Mouse (Mus musculus) ovary, adult 18-20 months (tissue): ENCODE results near the gene Tcerg1l.

Experiments used
- DNase-seq: peaks from one replicate; pipeline ENCODE4 v3.0.0; 2022; ENCODE audit warnings: low spot score, mixed read lengths

Tcerg1l gene

GRCm38 (mm10) chr7:138217556-138218098 is 179.9 kb downstream of the Tcerg1l start:
- DNase-seq: no peak

DNA sequence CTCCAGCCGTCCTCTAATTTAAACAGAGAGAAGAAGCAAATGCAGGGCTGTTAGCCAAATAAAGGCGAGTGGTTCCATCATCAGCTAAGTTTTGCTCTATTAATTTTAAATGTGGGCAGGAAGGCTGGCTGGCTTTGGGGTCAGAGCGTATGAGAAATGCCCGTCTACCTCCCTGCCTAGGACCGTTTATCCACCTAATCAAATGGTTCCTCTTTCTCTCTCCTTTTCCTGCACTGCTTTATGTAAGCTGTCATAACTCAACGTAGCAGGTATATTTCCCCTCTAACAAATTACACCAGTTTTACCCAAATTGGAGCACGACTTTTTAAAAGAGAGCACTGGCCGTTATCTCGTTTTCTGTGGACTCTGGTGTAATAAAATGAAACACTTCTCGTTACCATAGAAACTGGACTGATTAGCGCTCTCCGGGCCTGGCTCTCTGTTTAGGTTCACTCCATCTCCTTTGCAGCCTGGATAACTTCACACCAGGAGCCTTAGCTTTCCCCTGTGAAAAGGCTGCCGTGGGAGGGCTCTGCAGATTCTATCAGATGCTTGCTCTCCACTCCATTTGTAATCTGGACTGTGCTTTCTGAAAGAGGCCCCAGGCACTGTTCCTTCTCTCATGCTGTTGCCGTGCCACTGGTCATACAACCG is 182.2 kb downstream of the Tcerg1l start:
- no peak for DNase-seq

GRCm38 (mm10) chr7:138214710-138215109 is 182.8 kb downstream of the Tcerg1l start:
- DNase-seq: no peak

- DNase-seq: no peak
Observed at GRCm38 (mm10) chr7:138209769-138210168, 187.8 kb downstream of the Tcerg1l start.

- no peak for DNase-seq
Observed at GRCm38 (mm10) chr7:138205124-138205523, 192.4 kb downstream of the Tcerg1l start.

DNA sequence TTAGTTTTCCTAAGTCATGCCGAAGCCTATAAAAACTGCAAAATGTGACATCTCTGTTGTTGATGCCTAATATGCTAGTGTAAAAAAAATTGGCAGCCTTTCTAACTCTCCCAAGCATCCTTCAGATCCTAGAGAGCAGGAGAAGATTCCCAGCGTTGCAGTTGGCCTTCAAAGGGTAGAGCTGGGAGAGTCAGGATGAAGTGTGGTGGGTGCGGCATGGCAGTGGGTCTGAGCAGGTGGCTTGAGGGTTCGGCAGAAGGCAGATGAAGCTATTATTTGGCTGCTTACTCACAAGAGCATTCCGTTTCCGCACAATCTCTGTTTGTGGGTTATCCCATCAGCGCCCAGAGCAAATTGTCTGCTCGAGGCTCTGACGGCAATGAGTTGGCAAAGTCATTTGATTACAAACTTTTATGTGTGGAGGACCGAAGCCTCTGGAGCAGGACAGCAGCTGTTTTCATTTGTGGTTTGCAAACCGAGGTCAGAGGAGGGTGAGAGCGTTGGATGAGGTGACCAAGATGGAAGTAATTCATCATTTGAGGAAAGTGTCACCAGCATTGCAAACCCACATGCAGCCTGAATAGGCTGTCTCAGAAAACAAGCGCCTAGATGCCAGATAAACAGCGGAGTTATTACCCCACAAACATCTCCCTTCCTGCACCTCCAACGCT is 195.2 kb downstream of the Tcerg1l start:
- no peak for DNase-seq

GRCm38 (mm10) chr7:138199333-138200058 is 198.0 kb downstream of the Tcerg1l start:
- DNase-seq: no peak

GRCm38 (mm10) chr7:138196139-138196538 is 201.4 kb downstream of the Tcerg1l start:
- no peak for DNase-seq

- DNase-seq: no peak
Observed at GRCm38 (mm10) chr7:138184197-138184596, 213.3 kb downstream of the Tcerg1l start.

- DNase-seq: no peak
Observed at GRCm38 (mm10) chr7:138182216-138182615, 215.3 kb downstream of the Tcerg1l start.

GRCm38 (mm10) chr7:138178617-138179016 is 218.9 kb downstream of the Tcerg1l start:
- no peak for DNase-seq

- DNase-seq: peak; percentile 2
Observed at GRCm38 (mm10) chr7:138176026-138176425, 221.5 kb downstream of the Tcerg1l start.

DNA sequence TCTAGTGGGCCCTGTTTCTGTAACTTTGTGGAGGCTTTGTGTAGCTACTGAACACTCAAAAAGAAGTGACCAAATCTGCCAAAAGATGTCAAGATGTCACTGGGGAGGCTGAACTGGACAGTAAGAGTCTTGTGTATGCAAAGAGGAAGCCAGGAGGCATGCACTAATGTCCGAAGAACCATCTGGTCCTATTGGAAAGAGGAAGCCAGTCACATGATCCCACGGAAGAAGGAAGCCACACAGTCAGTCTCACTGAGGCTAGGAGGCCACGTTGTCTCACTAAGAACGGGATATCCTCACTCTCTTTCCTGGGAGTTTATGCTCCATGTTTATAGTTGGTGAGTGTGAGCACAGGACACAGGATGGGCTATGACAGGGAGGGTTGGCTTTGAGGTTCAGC is 227.1 kb downstream of the Tcerg1l start:
- no peak for DNase-seq
